Mouse (Mus musculus) lung, embryonic 16.5 days (tissue): ENCODE data around the gene Pard6b. TPM values are rescaled to one million over a fixed set of nuclear protein-coding genes. Genes with fewer than 3 reads are reported as not detected.

Experiments
- ATAC-seq: fragments of 200-750 bp; cut with Nextera tagmentation; 2 replicates; pipeline ENCODE4 v1.8.0; 2017; ENCODE audit warnings: low read depth, mild to moderate bottlenecking, moderate library complexity
- H3K27ac ChIP-seq: fragments of 300-500 bp; sonication (generic); 2 replicates; pipeline ENCODE4 v1.5.1; 2014; ENCODE audit warnings: mild to moderate bottlenecking, control low read depth, low read length
- H3K27me3 ChIP-seq: fragments of 300-500 bp; sonication (generic); 2 replicates; pipeline ENCODE4 v1.6.1; 2014; ENCODE audit warnings: low read depth, low read length, mixed read lengths; ENCODE audit not compliant: control insufficient read depth, insufficient read depth
- H3K36me3 ChIP-seq: fragments of 300-500 bp; sonication (generic); 2 replicates; pipeline ENCODE4 v1.6.1; 2014; ENCODE audit warnings: low read length; ENCODE audit not compliant: control insufficient read depth, insufficient read depth
- H3K4me1 ChIP-seq: fragments of 300-500 bp; sonication (generic); replicated peaks from 2 replicates; pipeline ENCODE4 v1.6.1; 2014; ENCODE audit warnings: low read length, mixed read lengths; ENCODE audit not compliant: control insufficient read depth, insufficient read depth
- H3K4me2 ChIP-seq: fragments of 300-500 bp; sonication (generic); 2 replicates; pipeline ENCODE4 v1.6.1; 2014; ENCODE audit warnings: low read depth, low read length, control low read depth
- H3K4me3 ChIP-seq: fragments of 300-500 bp; sonication (generic); 2 replicates; pipeline ENCODE4 v1.5.1; 2014; ENCODE audit warnings: mild to moderate bottlenecking, low read length, control low read depth
- H3K9ac ChIP-seq: fragments of 300-500 bp; sonication (generic); 2 replicates; pipeline ENCODE4 v1.6.1; 2014; ENCODE audit warnings: low read length, control low read depth
- H3K9me3 ChIP-seq: fragments of 300-500 bp; sonication (generic); 2 replicates; pipeline ENCODE4 v1.6.1; 2016; ENCODE audit warnings: low read length; ENCODE audit not compliant: control insufficient read depth
- WGBS: fragments of 180-500 bp; shearing (Covaris S2); extraction: QIAGEN DNeasy Blood & Tissue Kit; methylation state at CpG from one replicate; pipeline ENCODE4 v1.1.7; 2014; 5-methylcytosine and 5-hydroxymethylcytosine counted together
- polyA plus RNA-seq: library from polyadenylated mRNA; unstranded; fragments of >200 nt; fragmentation: Nextera tagmentation; extraction: Ambion mirVana; gene quantifications from 2 replicates; pipeline ENCODE4 v1.2.1, GENCODE M21; 2015

Pard6b gene
- 11.4 and 12.6 TPM in 2 replicates for polyA plus RNA-seq

DNA sequence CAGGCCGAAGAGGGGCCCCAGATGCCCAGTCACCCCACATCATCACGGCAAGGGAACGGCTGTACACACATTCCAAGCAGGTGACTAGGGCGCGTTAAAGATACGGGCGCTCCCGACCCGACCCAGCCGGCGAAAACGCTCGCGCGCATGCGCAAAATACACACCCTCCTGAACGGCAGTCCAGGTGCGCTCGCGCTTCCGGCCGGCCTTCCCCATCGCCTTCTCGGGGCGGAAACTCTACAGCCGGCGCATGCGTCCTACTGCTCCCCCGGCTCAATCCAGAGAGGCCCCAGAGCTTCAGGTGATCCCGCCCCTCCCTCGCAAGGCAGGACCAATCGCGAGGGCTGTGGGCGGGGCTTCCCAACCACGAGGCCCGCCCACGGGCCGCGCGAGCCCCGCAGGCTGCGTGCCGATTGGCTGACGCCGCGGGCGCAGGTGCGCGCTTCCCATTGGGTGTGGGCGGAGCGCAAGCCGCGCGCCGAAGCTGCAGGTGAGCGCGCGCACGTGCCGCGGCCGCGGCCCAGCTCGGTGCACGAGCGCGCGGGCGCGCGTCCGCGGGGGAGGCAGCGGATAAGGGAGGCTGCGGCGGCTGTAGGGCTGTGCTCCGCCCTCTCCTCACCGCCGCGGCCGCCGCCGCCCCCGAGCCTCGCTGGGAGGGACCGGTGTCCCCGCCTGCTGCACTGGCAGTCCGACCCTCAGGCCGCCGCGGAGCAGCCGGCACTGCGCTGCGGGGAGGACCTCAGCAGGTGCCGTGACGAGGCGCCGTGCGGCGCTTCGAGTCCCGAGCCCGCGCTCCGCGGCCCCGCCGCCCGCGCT lies at the start of gene Pard6b:
Pard6b (plus strand) TSS at position 574 of the 816 bp plus-strand sequence.
- Histone ChIP-seq H3K27me3 (peaks cover 29% of the 10 kb centered on the region), H3K4me3 (peak within 1 kb of the TSS; percentile 70), H3K27ac (peak within 1 kb of the TSS; percentile 86), H3K9me3 (no peaks in the 10 kb centered on the region), H3K4me2 (peak within 1 kb of the TSS; percentile 95), H3K36me3 (no peaks in the 10 kb centered on the region), H3K4me1 (peaks cover 21% of the 10 kb centered on the region), H3K9ac (peak within 1 kb of the TSS; percentile 80)
- peak; percentile 93 for ATAC-seq
- under 1% methylated on average over 90 of the region's 110 CpGs for WGBS

DNA sequence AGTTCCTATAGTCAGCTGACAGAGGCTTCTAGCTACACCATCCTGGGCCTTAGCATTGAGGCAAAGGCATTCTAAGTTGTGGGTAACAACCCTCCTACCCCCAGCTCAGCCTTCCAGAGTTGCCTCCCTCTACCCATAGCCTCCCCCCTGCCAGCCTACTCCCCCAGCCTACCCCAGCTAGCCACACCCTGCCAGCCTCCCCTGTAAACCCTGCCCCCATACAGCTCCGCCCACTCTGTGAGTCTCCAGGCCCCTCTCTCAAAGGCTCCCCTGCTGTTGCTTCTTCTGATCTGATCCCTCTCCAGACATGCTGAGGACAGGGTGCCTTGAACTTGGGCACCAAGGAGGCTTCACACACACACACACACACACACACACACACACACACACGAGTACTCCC lies 49.0 kb upstream of the Pard6b start:
- no peak for ATAC-seq
- Histone ChIP-seq H3K27me3 (no peaks in the 10 kb centered on the region), H3K4me2 (no peak overlapping the region), H3K9ac (no peak overlapping the region), H3K27ac (no peak overlapping the region), H3K4me3 (no peak overlapping the region), H3K9me3 (peaks cover 2% of the 10 kb centered on the region), H3K36me3 (no peaks in the 10 kb centered on the region), H3K4me1 (peaks cover 3% of the 10 kb centered on the region)
- WGBS: 81% methylated on average over 2 of the region's 2 CpGs

DNA sequence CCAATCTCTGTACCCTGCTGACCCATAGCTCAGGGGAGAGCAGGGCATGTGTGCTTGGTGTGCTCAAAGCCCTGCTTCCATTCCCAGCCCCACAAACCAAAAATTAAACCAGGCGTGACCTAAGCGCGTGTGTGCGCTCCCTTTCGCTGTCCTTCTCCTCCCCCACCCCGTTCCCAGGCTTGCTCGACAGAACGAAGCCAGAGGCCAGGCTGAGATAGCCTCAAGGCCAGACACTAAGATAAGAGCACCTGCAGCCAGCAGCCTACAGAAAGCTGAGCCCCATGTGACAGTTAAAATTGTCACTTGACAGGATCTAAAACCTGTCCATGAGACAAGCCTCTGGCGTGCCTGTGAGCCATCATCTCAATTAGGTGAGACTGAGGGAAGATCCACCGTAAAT lies 46.9 kb upstream of the Pard6b start:
- Histone ChIP-seq H3K4me2 (no peak overlapping the region), H3K27ac (no peak overlapping the region), H3K4me1 (peaks cover 7% of the 10 kb centered on the region), H3K27me3 (no peaks in the 10 kb centered on the region), H3K9ac (no peak overlapping the region), H3K36me3 (no peaks in the 10 kb centered on the region), H3K9me3 (no peaks in the 10 kb centered on the region), H3K4me3 (no peak overlapping the region)
- 47% methylated on average over 10 of the region's 10 CpGs for WGBS
- ATAC-seq: no peak

DNA sequence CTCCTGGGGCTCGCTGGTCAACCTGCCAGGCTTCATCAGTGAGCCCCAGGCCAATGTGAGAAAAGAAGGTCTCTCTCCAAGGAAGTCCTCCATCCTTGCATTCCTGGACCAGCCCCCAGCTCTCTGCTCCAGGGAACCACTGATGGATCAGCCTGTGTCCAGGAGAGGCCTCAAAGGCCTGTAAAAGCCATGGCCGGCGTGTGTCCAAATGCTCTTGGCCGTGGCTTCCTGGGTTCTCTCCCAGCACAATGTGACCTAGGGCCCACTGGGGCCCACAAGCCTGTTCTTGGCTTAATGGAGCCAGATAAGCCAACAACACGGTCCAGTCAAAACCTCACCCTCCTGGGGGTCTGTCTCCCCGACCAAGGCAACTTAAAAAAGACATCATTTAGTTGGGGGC lies 44.9 kb upstream of the Pard6b start:
- Histone ChIP-seq H3K4me3 (no peak overlapping the region), H3K4me2 (no peak overlapping the region), H3K9ac (no peak overlapping the region), H3K27ac (no peak overlapping the region), H3K9me3 (no peaks in the 10 kb centered on the region), H3K4me1 (peaks cover 7% of the 10 kb centered on the region), H3K27me3 (no peaks in the 10 kb centered on the region), H3K36me3 (no peaks in the 10 kb centered on the region)
- WGBS: 82% methylated on average over 6 of the region's 6 CpGs
- ATAC-seq: no peak

DNA sequence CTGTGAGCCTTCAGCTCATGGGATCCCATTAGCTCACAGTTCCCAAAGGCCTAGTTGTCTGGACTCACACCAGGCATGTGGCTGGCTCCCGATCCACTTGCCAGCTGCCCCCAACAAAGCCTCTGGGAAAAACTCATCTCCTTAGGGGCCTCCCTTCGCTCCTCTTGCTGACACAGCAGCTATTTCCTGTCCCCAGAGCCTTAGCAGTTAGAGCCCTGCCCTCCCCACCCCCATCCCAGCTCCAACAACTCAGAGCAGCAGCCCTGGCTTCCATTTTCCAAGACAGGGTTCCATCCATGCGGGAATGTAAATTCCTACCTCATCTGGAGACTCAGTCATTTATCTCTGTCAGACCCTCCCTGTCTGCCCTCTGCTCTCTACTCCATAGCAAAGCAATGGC lies 43.7 kb upstream of the Pard6b start:
- no peaks in the 10 kb centered on the region for H3K27me3 ChIP-seq
- H3K36me3 ChIP-seq: no peaks in the 10 kb centered on the region
- no peak overlapping the region; the same call in 1 of the 2 replicates for H3K27ac ChIP-seq
- H3K4me2 ChIP-seq: no peak overlapping the region
- H3K4me3 ChIP-seq: no peak overlapping the region
- peaks cover 7% of the 10 kb centered on the region for H3K4me1 ChIP-seq
- peak overlapping the region; percentile 26; the same call in 1 of the 2 replicates for H3K9ac ChIP-seq
- ATAC-seq: peak; percentile 63
- 31% methylated on average over 3 of the region's 3 CpGs for WGBS
- H3K9me3 ChIP-seq: no peaks in the 10 kb centered on the region

DNA sequence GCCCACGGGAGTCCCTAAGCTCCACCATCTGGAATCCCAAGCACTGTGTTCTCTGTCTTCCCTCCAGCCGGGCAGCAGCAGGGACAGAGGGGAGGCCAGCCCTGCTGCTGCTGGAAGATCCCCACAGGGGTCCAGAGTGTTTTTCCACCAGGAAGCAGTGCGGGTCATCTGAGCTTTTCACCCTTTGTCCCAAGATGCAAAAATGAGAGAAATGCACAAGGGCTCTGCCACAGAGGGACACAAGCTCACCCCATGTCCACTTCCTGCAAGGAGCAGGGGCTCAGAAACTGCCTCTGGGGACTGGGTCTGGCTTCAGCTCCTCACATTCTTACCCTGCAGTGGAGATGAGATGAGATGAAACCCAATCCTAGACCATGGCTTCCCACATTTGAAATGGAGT lies 40.1 kb upstream of the Pard6b start:
- Histone ChIP-seq H3K9ac (no peak overlapping the region), H3K9me3 (no peaks in the 10 kb centered on the region), H3K27ac (no peak overlapping the region), H3K36me3 (no peaks in the 10 kb centered on the region), H3K27me3 (no peaks in the 10 kb centered on the region), H3K4me1 (peaks cover 15% of the 10 kb centered on the region), H3K4me3 (no peak overlapping the region), H3K4me2 (no peak overlapping the region)
- ATAC-seq: no peak
- WGBS: 57% methylated on average over 3 of the region's 3 CpGs

DNA sequence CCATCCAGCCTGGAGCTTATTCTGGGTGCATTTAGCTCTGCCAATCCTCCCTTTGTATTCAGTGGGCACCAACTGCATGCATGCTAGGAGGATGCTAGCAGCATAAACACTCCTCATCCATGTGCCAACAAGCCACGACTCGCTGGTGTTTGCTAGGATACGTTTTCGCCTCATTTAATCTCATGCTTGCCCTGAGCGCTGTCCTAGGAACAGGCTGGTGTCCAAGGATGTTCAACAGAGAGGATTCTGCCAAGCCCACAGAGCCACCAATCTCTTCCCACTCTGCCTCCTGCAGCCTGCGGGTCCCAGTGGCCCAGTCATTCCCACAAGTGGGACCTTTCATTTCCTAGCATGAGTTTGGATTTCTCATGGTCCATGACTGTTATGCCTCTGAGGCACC lies 38.8 kb upstream of the Pard6b start:
- H3K4me3 ChIP-seq: no peak overlapping the region
- ATAC-seq: no peak
- 77% methylated on average over 6 of the region's 6 CpGs for WGBS

DNA sequence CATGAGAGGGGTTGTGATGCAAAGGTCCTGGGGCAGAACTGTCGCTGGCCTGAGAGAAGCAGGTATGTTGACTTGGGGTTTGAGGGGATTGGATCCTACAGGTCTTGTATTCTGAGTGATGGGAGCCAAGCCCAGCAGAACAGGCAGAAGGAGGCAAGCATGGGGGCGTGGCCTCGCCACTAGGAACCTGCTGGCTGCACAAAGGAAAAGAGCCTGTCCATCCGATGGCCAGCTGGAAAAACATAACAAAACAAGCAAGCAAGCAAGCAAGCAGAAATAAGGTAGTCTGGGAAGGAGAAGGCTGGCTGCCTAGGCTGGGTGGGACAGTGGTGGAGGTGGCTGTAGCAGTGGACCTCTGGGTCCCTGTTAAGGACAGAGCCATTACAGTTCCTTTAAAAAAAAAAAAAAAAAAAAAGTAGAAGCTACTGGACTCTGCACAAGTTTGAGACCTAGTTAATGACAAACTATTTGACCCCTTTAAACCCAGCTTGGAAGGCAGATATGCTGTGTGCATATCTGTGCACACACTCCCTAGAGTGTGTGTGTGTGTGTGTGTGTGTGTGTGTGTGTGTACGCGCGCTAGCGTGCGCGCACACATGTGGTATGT lies 36.0 kb upstream of the Pard6b start:
- H3K9ac ChIP-seq: no peak overlapping the region
- no peak for ATAC-seq
- no peak overlapping the region for H3K4me2 ChIP-seq
- 71% methylated on average over 10 of the region's 10 CpGs for WGBS
- no peak overlapping the region for H3K27ac ChIP-seq
- H3K9me3 ChIP-seq: no peaks in the 10 kb centered on the region
- no peaks in the 10 kb centered on the region for H3K36me3 ChIP-seq
- peaks cover 5% of the 10 kb centered on the region; the same call in 1 of the 2 replicates for H3K27me3 ChIP-seq
- peaks cover 25% of the 10 kb centered on the region for H3K4me1 ChIP-seq
- no peak overlapping the region for H3K4me3 ChIP-seq

More for the DNA sequence above, 38.8 kb upstream of the Pard6b start:
- H3K9ac ChIP-seq: no peak overlapping the region
- peaks cover 18% of the 10 kb centered on the region for H3K4me1 ChIP-seq
- H3K9me3 ChIP-seq: no peaks in the 10 kb centered on the region
- H3K27ac ChIP-seq: no peak overlapping the region
- H3K4me2 ChIP-seq: no peak overlapping the region
- H3K36me3 ChIP-seq: no peaks in the 10 kb centered on the region
- no peaks in the 10 kb centered on the region for H3K27me3 ChIP-seq

DNA sequence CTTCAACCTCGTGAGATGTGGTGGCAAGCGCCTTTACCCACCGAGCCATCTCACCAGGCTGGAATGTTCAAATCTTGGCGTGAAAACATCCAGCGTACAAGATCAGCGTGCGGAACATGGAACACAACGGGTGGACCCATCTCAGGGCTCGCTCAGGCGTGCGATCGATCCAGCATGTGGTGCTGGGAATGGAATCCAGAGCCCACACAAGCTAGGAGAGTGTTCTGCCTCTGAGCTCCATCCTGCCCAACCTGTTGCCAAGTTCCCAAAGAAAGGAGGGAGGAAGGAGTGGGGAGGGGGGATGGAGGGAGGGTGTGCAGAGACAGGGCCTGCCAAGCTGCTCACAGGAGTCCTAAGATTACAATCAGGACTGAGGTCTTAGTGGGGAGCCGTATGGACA lies 35.4 kb upstream of the Pard6b start:
- peak; percentile 1; the same call in 1 of the 2 replicates for ATAC-seq
- Histone ChIP-seq H3K36me3 (no peaks in the 10 kb centered on the region), H3K9ac (peak overlapping the region; percentile 14; the same call in 1 of the 2 replicates), H3K4me2 (no peak overlapping the region; the same call in 1 of the 2 replicates), H3K4me3 (no peak overlapping the region), H3K27ac (peak overlapping the region; percentile 85), H3K4me1 (peaks cover 27% of the 10 kb centered on the region), H3K27me3 (peaks cover 6% of the 10 kb centered on the region; the same call in 1 of the 2 replicates), H3K9me3 (no peaks in the 10 kb centered on the region)
- 63% methylated on average over 13 of the region's 13 CpGs for WGBS
